In genomic region chr4:139811475-139811874, GRCm38 (mm10) we compare ENCODE assay signal across 23 mouse cellular contexts. TPM values are rescaled to one million over a fixed set of nuclear protein-coding genes. Genes with fewer than 3 reads are reported as not detected.
A peak's percentile ranks its signal among the peaks of the same experiment; 100 is the strongest.
DNase-seq lines count a peak whose midpoint lies in the region; ATAC-seq lines count a peak whose summit lies in the region.
"Had no signal": no experiment of that assay in that cellular context is flagged by ENCODE, and none has a peak within 500 bp of the region (broad histone marks: within the 10 kb centered on the region; RNA-seq: fewer than 3 reads in every experiment).

No protein-coding gene starts in this region.

- peak overlapping the region; percentile 29 for H3K4me3 ChIP-seq in hindbrain, embryonic 10.5 days
- H3K4me3 ChIP-seq in hindbrain, embryonic 16.5 days (ENCODE audit: low read length): no peak overlapping the region
- H3K4me3 ChIP-seq in embryonic facial prominence, embryonic 10.5 days: peak overlapping the region; percentile 36; the same call in 1 of the 2 replicates
- no peak overlapping the region for H3K4me3 ChIP-seq in midbrain, embryonic 12.5 days
- H3K4me3 ChIP-seq: erythroblast, embryonic 14.5 days; liver, embryonic 15.5 days had no signal

- no peak for ATAC-seq in hindbrain, embryonic 16.5 days
- ATAC-seq in midbrain, embryonic 12.5 days (ENCODE audit: low FRiP score, low read depth): peak; percentile 32

- 17% methylated on average over 5 of the region's 5 CpGs for WGBS in hindbrain, embryonic 10.5 days
- WGBS in hindbrain, embryonic 16.5 days: 28% methylated on average over 5 of the region's 5 CpGs
- 23% methylated on average over 5 of the region's 5 CpGs for WGBS in embryonic facial prominence, embryonic 10.5 days
- 4% methylated on average over 5 of the region's 5 CpGs for WGBS in midbrain, embryonic 12.5 days

- DNase-seq in hindbrain, embryonic 10.5 days (ENCODE audit: low spot score): no peak
- DNase-seq in A20 (ENCODE audit: low read depth, low spot score): peak; percentile 50
- no peak for DNase-seq in embryonic facial prominence, embryonic 10.5 days (ENCODE audit: low spot score)
- no peak for DNase-seq in left cerebral cortex, postnatal 25 days (ENCODE audit: low spot score in 2 of 2)
- DNase-seq in gastrocnemius, postnatal 36 days: no peak
- DNase-seq in left cerebral cortex, adult 18-20 months (ENCODE audit: low spot score in 2 of 2): no peak
- DNase-seq: adrenal gland, adult 8-10 months; cerebellum, adult 9-11 months; gastrocnemius, adult 2 months; heart, adult 11 months; heart, postnatal 36 days; kidney, adult 8-10 months; kidney, postnatal 36 days; layer of hippocampus, adult 9-11 months; spleen, adult 18-20 months had no signal

- H3K4me1 ChIP-seq in hindbrain, embryonic 10.5 days (replicated peaks): peaks cover 86% of the 10 kb centered on the region
- peaks cover 11% of the 10 kb centered on the region; the same call in 1 of the 2 replicates for H3K4me1 ChIP-seq in hindbrain, embryonic 16.5 days (ENCODE audit: control insufficient read depth, insufficient read depth, low read depth, low read length)
- peaks cover 77% of the 10 kb centered on the region for H3K4me1 ChIP-seq in embryonic facial prominence, embryonic 10.5 days
- peaks cover 68% of the 10 kb centered on the region for H3K4me1 ChIP-seq in midbrain, embryonic 12.5 days
- H3K4me1 ChIP-seq: liver, embryonic 15.5 days had no signal

- H3K36me3 ChIP-seq in hindbrain, embryonic 10.5 days: peaks cover 10% of the 10 kb centered on the region; the same call in 1 of the 2 replicates
- no peaks in the 10 kb centered on the region for H3K36me3 ChIP-seq in hindbrain, embryonic 16.5 days (ENCODE audit: control insufficient read depth, insufficient read depth, low read length)
- no peaks in the 10 kb centered on the region for H3K36me3 ChIP-seq in embryonic facial prominence, embryonic 10.5 days (replicated peaks)
- no peaks in the 10 kb centered on the region for H3K36me3 ChIP-seq in midbrain, embryonic 12.5 days
- H3K36me3 ChIP-seq: liver, embryonic 15.5 days had no signal

- H3K27me3 ChIP-seq in hindbrain, embryonic 10.5 days (ENCODE audit: insufficient read depth, poor library complexity, severe bottlenecking): peaks cover 96% of the 10 kb centered on the region
- H3K27me3 ChIP-seq in hindbrain, embryonic 16.5 days (replicated peaks; ENCODE audit: control insufficient read depth, insufficient read depth, low read length): peaks cover 47% of the 10 kb centered on the region
- H3K27me3 ChIP-seq in embryonic facial prominence, embryonic 10.5 days (replicated peaks; ENCODE audit: low read depth, poor library complexity, severe bottlenecking): peaks cover 98% of the 10 kb centered on the region
- H3K27me3 ChIP-seq in midbrain, embryonic 12.5 days: peaks cover 84% of the 10 kb centered on the region

- H3K4me2 ChIP-seq in hindbrain, embryonic 16.5 days (ENCODE audit: low read length): no peak overlapping the region
- H3K4me2 ChIP-seq in midbrain, embryonic 12.5 days (replicated peaks): peak overlapping the region; percentile 29
- H3K4me2 ChIP-seq: liver, embryonic 15.5 days had no signal

- H3K9me3 ChIP-seq in hindbrain, embryonic 10.5 days: no peaks in the 10 kb centered on the region
- no peaks in the 10 kb centered on the region for H3K9me3 ChIP-seq in hindbrain, embryonic 16.5 days (ENCODE audit: control insufficient read depth, low read length)
- H3K9me3 ChIP-seq in embryonic facial prominence, embryonic 10.5 days: no peaks in the 10 kb centered on the region
- H3K9me3 ChIP-seq in midbrain, embryonic 12.5 days: no peaks in the 10 kb centered on the region
- H3K9me3 ChIP-seq: liver, embryonic 15.5 days had no signal

- intact Hi-C loops in left cerebral cortex, postnatal 25 days (cut with DNase I): no loop called here
- intact Hi-C loops in gastrocnemius, postnatal 36 days (cut with DNase I): no loop called here

- H3K9ac ChIP-seq in hindbrain, embryonic 16.5 days (ENCODE audit: low read depth, low read length): no peak overlapping the region
- H3K9ac ChIP-seq in midbrain, embryonic 12.5 days (replicated peaks): peak overlapping the region; percentile 31; the same call in 1 of the 2 replicates
- H3K9ac ChIP-seq: liver, embryonic 15.5 days had no signal

- H3K27ac ChIP-seq in hindbrain, embryonic 10.5 days: peak overlapping the region; percentile 87
- no peak overlapping the region for H3K27ac ChIP-seq in hindbrain, embryonic 16.5 days (ENCODE audit: low read depth, low read length)
- peak overlapping the region; percentile 78 for H3K27ac ChIP-seq in embryonic facial prominence, embryonic 10.5 days (replicated peaks)
- H3K27ac ChIP-seq in midbrain, embryonic 12.5 days (replicated peaks): peak overlapping the region; percentile 87
- H3K27ac ChIP-seq: gastrocnemius, adult 2 months; liver, embryonic 15.5 days; macrophage had no signal

RNA-seq across cellular contexts. Expression of gene Pax7, which starts 21.9 kb away (rescaled TPM):
- polyA plus RNA-seq in hindbrain, embryonic 10.5 days (2016; fragmentation: Nextera tagmentation; extraction: Ambion mirVana): 2.3 and 2.6 TPM in 2 replicates
- 0.24 and 0.60 TPM in 2 replicates for polyA plus RNA-seq in hindbrain, embryonic 16.5 days (2015; fragmentation: Nextera tagmentation; extraction: Ambion mirVana)
- polyA plus RNA-seq in embryonic facial prominence, embryonic 10.5 days (2016; fragmentation: Nextera tagmentation; extraction: Ambion mirVana): 1.5 and 2.6 TPM in 2 replicates
- 4.4 and 5.7 TPM in 2 replicates for polyA plus RNA-seq in midbrain, embryonic 12.5 days (2016; fragmentation: Nextera tagmentation; extraction: Ambion mirVana)
- not detected for total RNA-seq in left cerebral cortex, postnatal 25 days (2021)
- 1 to 10 TPM; 1.7 to 3.1 TPM for total RNA-seq in gastrocnemius, postnatal 36 days (2021)
- not detected for total RNA-seq in left cerebral cortex, adult 18-20 months (2021)
- total RNA-seq: adrenal gland, adult 8-10 months; heart, postnatal 36 days had no signal
- polyA plus RNA-seq: erythroblast, embryonic 14.5 days; heart, embryonic 14.5 days; intestine, embryonic 14.5 days; macrophage; stomach, embryonic 14.5 days had no signal

Comparison
In these comparisons a context has a peak if more than half of its experiments do, and no peak if none do; other contexts are left out.
1. H3K4me3 ChIP-seq: peak in hindbrain, embryonic 10.5 days (single experiment) and embryonic facial prominence, embryonic 10.5 days (single experiment); none in hindbrain, embryonic 16.5 days (single experiment) and midbrain, embryonic 12.5 days (single experiment).